Mouse (Mus musculus) small intestine, adult 2 months (tissue): ENCODE data around the gene Diras2. TPM values are rescaled to one million over a fixed set of nuclear protein-coding genes. Genes with fewer than 3 reads are reported as not detected.

Experiments
- H3K27ac ChIP-seq: fragments of 200-500 bp; 2 replicates; pipeline ENCODE4 v1.5.1; 2012; ENCODE audit warnings: low read depth, low read length, control low read depth, inconsistent platforms; ENCODE audit not compliant: insufficient read depth
- H3K27me3 ChIP-seq: fragments of 200-500 bp; 2 replicates; pipeline ENCODE4 v1.6.1; 2012; ENCODE audit warnings: mild to moderate bottlenecking, moderate library complexity, low read length, inconsistent platforms; ENCODE audit not compliant: control insufficient read depth, insufficient read depth
- H3K36me3 ChIP-seq: fragments of 200-500 bp; 2 replicates; pipeline ENCODE4 v1.6.1; 2012; ENCODE audit warnings: mild to moderate bottlenecking, low read length, control low read depth, inconsistent platforms; ENCODE audit not compliant: control insufficient read depth, insufficient read depth
- H3K4me1 ChIP-seq: fragments of 200-500 bp; 2 replicates; pipeline ENCODE4 v1.6.1; 2012; ENCODE audit warnings: low read length, inconsistent platforms, mixed read lengths; ENCODE audit not compliant: control insufficient read depth, insufficient read depth, insufficient read length
- H3K4me3 ChIP-seq: fragments of 200-500 bp; 2 replicates; pipeline ENCODE4 v1.5.1; 2012; ENCODE audit warnings: low read depth, mild to moderate bottlenecking, control low read depth, inconsistent platforms, low read length, moderate library complexity
- CTCF ChIP-seq: fragments of 200-500 bp; IDR thresholded peaks from 2 replicates; pipeline ENCODE4 v1.5.1; 2012; ENCODE audit warnings: low read depth, mild to moderate bottlenecking, control low read depth, inconsistent platforms, low read length, moderate library complexity, mixed read lengths; ENCODE audit not compliant: insufficient replicate concordance, insufficient read length; ENCODE audit errors: extremely low read depth
- POLR2A ChIP-seq: fragments of 200-500 bp; IDR thresholded peaks from 2 replicates; pipeline ENCODE4 v1.6.1; 2012; ENCODE audit warnings: low read depth, mild to moderate bottlenecking, control low read depth, inconsistent platforms, low read length, moderate library complexity
- WGBS: fragments of 180-500 bp; shearing (Covaris S2); methylation state at CpG from one replicate; pipeline ENCODE4 v1.1.7; 2018; 5-methylcytosine and 5-hydroxymethylcytosine counted together
- polyA plus RNA-seq: library from polyadenylated mRNA; depleted of rRNA; stranded (reverse); fragments of >200 nt; gene quantifications from 2 replicates; pipeline ENCODE4 v1.2.3, GENCODE M21; 2012

Diras2 gene
- polyA plus RNA-seq, 1 experiment: 0.44 TPM

DNA sequence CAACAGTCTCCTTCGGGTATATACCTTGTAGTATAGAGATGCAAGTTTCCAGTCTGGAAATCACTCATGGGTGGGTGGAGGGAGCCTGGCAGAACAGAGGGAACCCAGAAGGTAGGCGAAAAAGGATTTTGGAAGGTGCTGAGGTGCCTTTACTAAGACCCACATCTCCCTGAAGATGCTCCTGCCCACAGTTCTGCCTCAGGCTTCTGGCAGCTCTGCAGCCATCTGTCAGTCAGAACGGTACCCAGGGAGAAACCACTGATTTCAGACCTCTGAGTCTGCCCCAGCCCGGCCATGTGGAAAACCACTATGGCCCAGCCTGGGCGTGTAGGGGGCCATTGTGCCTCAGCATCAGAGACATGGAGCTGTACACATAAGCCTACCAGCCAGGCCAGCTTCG lies 8.4 kb upstream of the Diras2 start:
- Histone ChIP-seq H3K27ac (no peak overlapping the region), H3K4me3 (no peak overlapping the region), H3K4me1 (no peaks in the 10 kb centered on the region), H3K27me3 (no peaks in the 10 kb centered on the region), H3K36me3 (no peaks in the 10 kb centered on the region)
- TF ChIP-seq CTCF (no peak), POLR2A (no peak)
- 70% methylated on average over 6 of the region's 6 CpGs for WGBS

DNA sequence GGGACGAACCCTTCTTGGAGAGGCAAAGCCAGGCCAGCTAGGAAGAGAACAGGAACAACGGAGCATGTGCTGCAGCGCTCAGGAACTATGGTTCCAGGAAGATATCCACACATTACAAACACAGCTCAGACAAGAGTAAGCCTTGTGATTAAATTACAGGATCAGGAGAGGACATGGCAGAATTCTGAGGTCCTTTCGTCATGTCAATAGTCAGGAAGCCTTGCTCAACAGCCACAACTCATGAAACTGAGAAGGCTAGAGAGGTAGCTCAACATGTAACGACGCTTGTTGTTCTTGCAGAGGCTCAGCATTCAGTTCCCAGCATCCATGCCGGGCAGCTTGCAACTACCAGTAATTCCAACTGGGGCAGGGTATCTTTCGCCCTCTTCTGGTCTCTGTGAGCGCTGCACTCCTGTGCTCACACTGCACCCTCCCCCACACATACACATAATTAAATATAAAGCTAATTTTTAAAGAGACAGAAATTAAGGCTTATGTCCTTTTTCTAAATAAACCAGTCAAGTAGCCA lies 7.6 kb upstream of the Diras2 start:
- no peak overlapping the region for H3K4me3 ChIP-seq
- 0 out of 2 replicates have a peak overlapping the region, but pooled peaks have one; percentile 47 for H3K27ac ChIP-seq
- no peaks in the 10 kb centered on the region for H3K4me1 ChIP-seq
- 86% methylated on average over 9 of the region's 9 CpGs for WGBS
- TF ChIP-seq POLR2A: no peak
- TF ChIP-seq CTCF: peak; percentile 21; the same call in 1 of the 2 replicates
- H3K36me3 ChIP-seq: no peaks in the 10 kb centered on the region
- no peaks in the 10 kb centered on the region for H3K27me3 ChIP-seq

DNA sequence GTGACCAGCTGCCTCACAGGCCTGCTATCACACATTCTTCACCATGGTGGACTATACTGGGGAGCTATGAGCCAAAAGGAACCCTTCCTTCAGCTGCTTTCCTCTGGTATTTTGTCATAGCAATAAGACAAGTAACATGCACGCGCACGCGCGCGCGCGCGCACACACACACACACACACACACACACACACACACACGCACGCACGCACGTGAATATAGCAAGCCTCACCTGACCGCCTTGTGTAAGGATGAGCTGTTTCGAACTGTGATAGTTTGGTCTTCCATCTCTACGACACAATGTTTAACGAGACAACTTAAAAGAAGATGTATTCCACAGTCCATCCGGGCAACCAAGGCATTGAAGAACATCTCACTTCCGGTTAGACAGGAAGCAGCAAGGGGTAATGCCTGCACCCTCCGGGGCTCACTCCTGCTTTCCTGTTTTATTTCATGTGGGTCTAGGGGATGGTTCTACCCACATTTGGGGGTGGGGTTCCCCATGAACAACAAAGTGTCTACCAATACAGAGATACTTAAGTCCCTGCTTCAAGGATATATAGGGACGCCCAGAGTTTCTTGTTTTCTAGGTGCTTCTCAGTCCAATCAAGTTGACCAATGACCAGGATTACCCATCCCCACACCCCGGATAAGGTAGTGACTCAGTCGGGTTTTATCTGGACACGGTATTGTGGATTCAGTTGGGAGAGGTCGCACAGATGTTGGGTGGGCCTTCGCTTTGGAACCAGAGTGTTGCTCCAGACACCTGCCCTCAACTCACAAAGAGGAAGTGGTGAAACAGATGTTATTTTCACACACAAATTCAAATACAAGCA lies 6.9 kb upstream of the Diras2 start:
- Histone ChIP-seq H3K36me3 (no peaks in the 10 kb centered on the region), H3K4me3 (no peak overlapping the region), H3K27ac (no peak overlapping the region), H3K27me3 (no peaks in the 10 kb centered on the region), H3K4me1 (no peaks in the 10 kb centered on the region)
- 87% methylated on average over 26 of the region's 26 CpGs for WGBS
- TF ChIP-seq POLR2A: no peak
- no peak for TF ChIP-seq CTCF

- no peak overlapping the region for H3K27ac ChIP-seq
- WGBS: 6% methylated on average over 4 of the region's 4 CpGs
Measured at GRCm38 (mm10) chr13:52535542-52535941, 4.5 kb upstream of the Diras2 start.

DNA sequence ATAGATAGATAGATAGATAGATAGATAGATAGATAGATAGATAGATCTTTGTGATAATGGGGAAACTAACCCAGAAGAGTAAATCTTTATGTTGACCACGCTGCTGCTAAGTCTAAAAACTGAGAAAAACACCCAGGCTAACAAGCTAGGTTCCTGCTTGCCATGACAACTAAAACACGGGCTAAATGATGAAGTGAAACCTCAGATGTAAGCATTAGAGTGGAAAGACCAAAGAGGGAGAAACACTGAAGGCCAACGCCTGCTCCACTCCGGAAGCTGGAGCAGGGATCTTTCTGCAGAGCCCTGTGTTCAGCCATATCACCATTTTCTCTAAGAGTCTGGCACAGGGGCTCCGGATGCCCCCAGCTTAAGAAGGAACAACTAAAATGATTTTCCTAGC lies 2.6 kb upstream of the Diras2 start:
- H3K36me3 ChIP-seq: no peaks in the 10 kb centered on the region
- no peak overlapping the region for H3K4me3 ChIP-seq
- H3K27ac ChIP-seq: no peak overlapping the region
- 79% methylated on average over 5 of the region's 5 CpGs for WGBS
- TF ChIP-seq CTCF (no peak), POLR2A (no peak)
- H3K4me1 ChIP-seq: peaks cover 5% of the 10 kb centered on the region
- H3K27me3 ChIP-seq: peaks cover 10% of the 10 kb centered on the region

More at GRCm38 (mm10) chr13:52535542-52535941, 4.5 kb upstream of the Diras2 start:
- Histone ChIP-seq H3K4me3 (no peak overlapping the region), H3K27me3 (0 out of 2 replicates have a peak, but pooled peaks cover 2% of the 10 kb centered on the region), H3K4me1 (0 out of 2 replicates have a peak, but pooled peaks cover under 1% of the 10 kb centered on the region), H3K36me3 (no peaks in the 10 kb centered on the region)
- TF ChIP-seq POLR2A (no peak), CTCF (peak; percentile 78; the same call in 1 of the 2 replicates)

- Histone ChIP-seq H3K4me1 (peaks cover 5% of the 10 kb centered on the region), H3K4me3 (peak overlapping the region; percentile 48), H3K36me3 (no peaks in the 10 kb centered on the region), H3K27me3 (peaks cover 10% of the 10 kb centered on the region), H3K27ac (no peak overlapping the region)
- WGBS: 6% methylated on average over 50 of the region's 50 CpGs
- TF ChIP-seq POLR2A: no peak
- TF ChIP-seq CTCF: peak; percentile 51; the same call in 1 of the 2 replicates
Measured at GRCm38 (mm10) chr13:52530008-52530945, 802 bp downstream of the Diras2 start.
